Mouse (Mus musculus): ENCODE results near the gene Rbms3. TPM values are rescaled to one million over a fixed set of nuclear protein-coding genes. Genes with fewer than 3 reads are reported as not detected.

Rbms3 gene
- total and polyA plus RNA-seq, 3 experiments: not detected

DNA sequence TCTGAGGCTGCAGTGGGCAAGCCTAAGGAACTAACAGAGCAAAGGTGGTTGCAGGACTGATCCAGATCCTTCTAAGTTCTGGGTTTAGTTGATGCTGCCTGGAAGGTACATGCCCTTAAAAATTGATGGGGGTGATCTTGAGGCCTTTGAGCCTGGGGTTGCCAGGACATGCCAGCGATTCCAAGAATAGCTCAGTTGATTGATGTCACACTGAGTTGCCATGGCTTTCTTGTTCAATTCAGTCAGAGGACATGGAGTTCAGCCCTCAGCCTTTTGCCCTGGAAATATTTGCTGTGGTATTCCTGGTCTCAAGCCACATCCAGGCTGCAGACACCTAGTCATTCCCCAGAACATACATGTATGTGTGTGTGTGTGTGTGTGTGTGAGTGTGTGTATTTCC, 927.1 kb downstream of the Rbms3 start:
- Histone ChIP-seq H3K4me3 (replicated peaks in 1 of 3; ENCODE audit: low read depth in 2 of 3, low read length in 2 of 3, poor library complexity in 1 of 3) (no peak overlapping the region), H3K9ac (ENCODE audit: insufficient read depth, low read depth) (no peak overlapping the region), H3K36me3 (replicated peaks in 1 of 2; ENCODE audit: control insufficient read depth in 1 of 2, insufficient read depth in 1 of 2, low read length in 1 of 2) (no peaks in the 10 kb centered on the region), H3K27ac (ENCODE audit: insufficient read depth, low read depth) (no peak overlapping the region), H3K27me3 (replicated peaks) (no peaks in the 10 kb centered on the region), H3K79me2 (replicated peaks; ENCODE audit: control insufficient read depth, extremely low read depth, insufficient read depth, poor library complexity, severe bottlenecking) (no peaks in the 10 kb centered on the region), H3K9me3 (replicated peaks; ENCODE audit: low read length) (peaks cover 34% of the 10 kb centered on the region), H3K4me1 (ENCODE audit: control insufficient read depth in 1 of 2, insufficient read depth in 2 of 2) (no peaks in the 10 kb centered on the region), H3K4me2 (ENCODE audit: insufficient read depth, low read depth, poor library complexity, severe bottlenecking) (no peak overlapping the region)
- no peak for DNase-seq (ENCODE audit: extremely low read depth)
- dilution Hi-C loops (cut with MboI; ENCODE audit: extremely low pct_ligation_motif_present, extremely low pct_unique_long_range_greater_than_20kb, low sequenced_read_pairs) (no loop called here), in situ Hi-C loops (cut with MboI; ENCODE audit: low pct_ligation_motif_present, low pct_unique_long_range_greater_than_20kb, low sequenced_read_pairs) (no loop called here)
- TF ChIP-seq JUND (conservative IDR thresholded peaks at IDR 0.05; ENCODE audit: low read depth, low read length) (no peak), ETS1 (conservative IDR thresholded peaks at IDR 0.05; ENCODE audit: low read depth, low read length) (no peak), NRF1 (IDR thresholded peaks at IDR 0.05; ENCODE audit: low read depth, low read length) (no peak)

DNA sequence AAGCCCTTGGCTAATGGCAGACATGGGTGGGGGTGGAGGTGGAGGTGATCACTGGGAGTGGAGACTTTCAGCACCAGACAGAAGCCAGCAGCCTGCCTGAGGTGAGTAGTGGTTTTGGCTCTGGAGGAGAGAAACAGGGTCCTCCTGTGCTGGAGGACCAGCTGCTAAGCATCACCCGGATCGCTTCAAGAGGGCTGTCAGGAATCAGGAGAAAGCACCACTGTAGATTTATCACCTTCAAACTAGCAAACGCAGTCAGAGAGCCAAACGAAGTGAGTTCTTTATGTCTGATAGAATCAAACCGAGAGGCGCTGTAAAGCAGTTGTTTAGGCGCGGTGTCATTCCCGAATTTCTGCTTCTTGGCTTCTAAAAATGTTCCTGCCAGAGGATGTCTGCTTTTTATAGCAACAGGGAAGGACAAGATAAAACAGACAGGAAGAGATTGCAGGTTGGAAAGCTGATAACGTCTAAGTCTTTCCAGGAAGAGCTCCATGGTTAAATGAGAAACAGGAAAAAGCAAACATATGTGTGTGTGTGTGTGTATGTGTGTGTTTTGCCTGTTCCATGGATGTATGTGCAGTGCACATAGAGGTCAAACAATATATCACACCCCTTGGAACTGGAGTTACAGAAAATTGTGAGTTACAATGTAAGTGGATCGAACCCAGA, 928.1 kb downstream of the Rbms3 start:
- peaks cover 24% of the 10 kb centered on the region for H3K9me3 ChIP-seq (replicated peaks; ENCODE audit: low read length)
- no peaks in the 10 kb centered on the region for H3K27me3 ChIP-seq (replicated peaks)
- H3K4me3 ChIP-seq (replicated peaks in 1 of 3; ENCODE audit: low read depth in 2 of 3, low read length in 2 of 3, poor library complexity in 1 of 3): no peak overlapping the region
- DNase-seq (ENCODE audit: extremely low read depth): no peak
- H3K4me1 ChIP-seq (ENCODE audit: control insufficient read depth in 1 of 2, insufficient read depth in 2 of 2): no peaks in the 10 kb centered on the region
- H3K27ac ChIP-seq (ENCODE audit: insufficient read depth, low read depth): no peak overlapping the region
- H3K4me2 ChIP-seq (ENCODE audit: insufficient read depth, low read depth, poor library complexity, severe bottlenecking): no peak overlapping the region
- TF ChIP-seq EP300 (IDR thresholded peaks at IDR 0.05; ENCODE audit: low read length): no peak
- TF ChIP-seq MEF2A (IDR thresholded peaks at IDR 0.05; ENCODE audit: borderline replicate concordance, low read depth, low read length): no peak
- no peak for TF ChIP-seq NRF1 (IDR thresholded peaks at IDR 0.05; ENCODE audit: low read depth, low read length)
- no peak for TF ChIP-seq CHD2 (IDR thresholded peaks at IDR 0.05; ENCODE audit: low read length)
- H3K9ac ChIP-seq (ENCODE audit: insufficient read depth, low read depth): no peak overlapping the region
- no peaks in the 10 kb centered on the region for H3K79me2 ChIP-seq (replicated peaks; ENCODE audit: control insufficient read depth, extremely low read depth, insufficient read depth, poor library complexity, severe bottlenecking)
- no peaks in the 10 kb centered on the region for H3K36me3 ChIP-seq (replicated peaks in 1 of 2; ENCODE audit: control insufficient read depth in 1 of 2, insufficient read depth in 1 of 2, low read length in 1 of 2)
- dilution Hi-C loops (cut with MboI; ENCODE audit: extremely low pct_ligation_motif_present, extremely low pct_unique_long_range_greater_than_20kb, low sequenced_read_pairs) (no loop called here), in situ Hi-C loops (cut with MboI; ENCODE audit: low pct_ligation_motif_present, low pct_unique_long_range_greater_than_20kb, low sequenced_read_pairs) (no loop called here)

DNA sequence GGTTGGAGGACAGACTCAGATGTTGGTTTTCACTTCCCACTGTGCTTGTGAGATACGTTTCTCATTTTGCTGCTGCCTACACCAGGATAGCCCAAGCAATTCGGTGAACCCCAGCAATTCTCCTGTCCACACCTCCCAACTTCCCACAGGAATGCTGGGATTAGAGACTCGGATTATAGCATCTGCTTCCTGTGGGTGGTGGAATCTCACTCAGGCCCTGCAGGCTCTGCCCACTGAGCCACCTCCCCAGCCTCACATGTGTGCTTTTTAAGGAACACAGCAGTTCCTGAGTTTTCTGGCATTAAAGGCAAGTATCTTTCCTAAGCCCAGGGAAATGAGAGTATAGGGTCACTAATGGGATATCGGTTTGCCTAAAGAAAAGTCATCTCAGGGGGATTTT, 941.1 kb downstream of the Rbms3 start:
- Histone ChIP-seq H3K9me3 (replicated peaks; ENCODE audit: low read length) (peaks cover 13% of the 10 kb centered on the region), H3K4me3 (replicated peaks in 1 of 3; ENCODE audit: low read depth in 2 of 3, low read length in 2 of 3, poor library complexity in 1 of 3) (no peak overlapping the region), H3K9ac (ENCODE audit: insufficient read depth, low read depth) (no peak overlapping the region), H3K36me3 (replicated peaks in 1 of 2; ENCODE audit: control insufficient read depth in 1 of 2, insufficient read depth in 1 of 2, low read length in 1 of 2) (no peaks in the 10 kb centered on the region), H3K27ac (ENCODE audit: insufficient read depth, low read depth) (no peak overlapping the region), H3K4me2 (ENCODE audit: insufficient read depth, low read depth, poor library complexity, severe bottlenecking) (no peak overlapping the region), H3K79me2 (replicated peaks; ENCODE audit: control insufficient read depth, extremely low read depth, insufficient read depth, poor library complexity, severe bottlenecking) (no peaks in the 10 kb centered on the region), H3K27me3 (replicated peaks) (no peaks in the 10 kb centered on the region), H3K4me1 (ENCODE audit: control insufficient read depth in 1 of 2, insufficient read depth in 2 of 2) (no peaks in the 10 kb centered on the region)
- TF ChIP-seq NRF1 (IDR thresholded peaks at IDR 0.05; ENCODE audit: low read depth, low read length) (no peak), NELFE (IDR thresholded peaks at IDR 0.05; ENCODE audit: low read depth, low read length) (no peak), E2F4 (IDR thresholded peaks at IDR 0.05; ENCODE audit: insufficient replicate concordance, low read depth, low read length) (no peak), CHD2 (IDR thresholded peaks at IDR 0.05; ENCODE audit: low read length) (no peak), ZNF384 (IDR thresholded peaks at IDR 0.05; ENCODE audit: low read depth, low read length) (no peak), CTCF (conservative IDR thresholded peaks at IDR 0.05 in 1 of 2, IDR thresholded peaks at IDR 0.05 in 1 of 2; ENCODE audit: low read depth in 2 of 2, low read length in 2 of 2) (no peak), MXI1 (IDR thresholded peaks at IDR 0.05; ENCODE audit: low read depth, low read length) (no peak), MAX (IDR thresholded peaks at IDR 0.05; ENCODE audit: low read length) (no peak)
- DNase-seq (ENCODE audit: extremely low read depth): no peak
- in situ Hi-C loops (cut with MboI; ENCODE audit: low pct_ligation_motif_present, low pct_unique_long_range_greater_than_20kb, low sequenced_read_pairs) (no loop called here), dilution Hi-C loops (cut with MboI; ENCODE audit: extremely low pct_ligation_motif_present, extremely low pct_unique_long_range_greater_than_20kb, low sequenced_read_pairs) (no loop called here)
